Mouse (Mus musculus): ENCODE measurements around the gene Cela2a. TPM values are rescaled to one million over a fixed set of nuclear protein-coding genes. Genes with fewer than 3 reads are reported as not detected.

Cela2a gene
- total and polyA plus RNA-seq, 3 experiments, result 0.30 to 2.6 (median 0.43) TPM

GRCm38 (mm10) chr4:141857422-141857930 is 31.5 kb upstream of the Cela2a start:
- peak; percentile 82 for TF ChIP-seq RAD21 (IDR thresholded peaks at IDR 0.05; ENCODE audit: low read depth, low read length)
- TF ChIP-seq ELF1 (IDR thresholded peaks at IDR 0.05; ENCODE audit: low read depth, low read length), result no peak
- TF ChIP-seq JUND (conservative IDR thresholded peaks at IDR 0.05; ENCODE audit: low read depth, low read length), result no peak
- TF ChIP-seq ZMIZ1 (IDR thresholded peaks at IDR 0.05; ENCODE audit: low read depth, low read length), result no peak
- no peak for TF ChIP-seq E2F4 (IDR thresholded peaks at IDR 0.05; ENCODE audit: insufficient replicate concordance, low read depth, low read length)
- TF ChIP-seq SMC3 (IDR thresholded peaks at IDR 0.05; ENCODE audit: low read depth, low read length), result peak; percentile 81
- no peak for TF ChIP-seq MAX (IDR thresholded peaks at IDR 0.05; ENCODE audit: low read length)
- no peak for TF ChIP-seq POLR2AphosphoS2 (IDR thresholded peaks at IDR 0.05; ENCODE audit: low read depth, low read length)
- TF ChIP-seq MAFK (IDR thresholded peaks at IDR 0.05; ENCODE audit: insufficient replicate concordance, low read length), result no peak
- no peak for TF ChIP-seq TCF12 (IDR thresholded peaks at IDR 0.05; ENCODE audit: low read depth, low read length)
- no peak for TF ChIP-seq IRF4 (IDR thresholded peaks at IDR 0.05; ENCODE audit: low read depth, low read length)
- no peak for TF ChIP-seq KAT2A (IDR thresholded peaks at IDR 0.05; ENCODE audit: insufficient replicate concordance, low read length)
- no peak for TF ChIP-seq POLR2A (IDR thresholded peaks at IDR 0.05; ENCODE audit: low read depth, low read length)
- TF ChIP-seq ZC3H11A (IDR thresholded peaks at IDR 0.05; ENCODE audit: low read depth, low read length), result peak; percentile 4; the same call in 1 of the 2 replicates
- no peak for TF ChIP-seq MYC (IDR thresholded peaks at IDR 0.05; ENCODE audit: low read depth, low read length)
- no peak for TF ChIP-seq NELFE (IDR thresholded peaks at IDR 0.05; ENCODE audit: low read depth, low read length)
- TF ChIP-seq CHD2 (IDR thresholded peaks at IDR 0.05; ENCODE audit: low read length), result no peak
- no peak for TF ChIP-seq TBP (conservative IDR thresholded peaks at IDR 0.05; ENCODE audit: low read depth, low read length)
- TF ChIP-seq NRF1 (IDR thresholded peaks at IDR 0.05; ENCODE audit: low read depth, low read length), result no peak
- no peak for TF ChIP-seq ZKSCAN1 (IDR thresholded peaks at IDR 0.05; ENCODE audit: borderline replicate concordance, low read depth, low read length)
- TF ChIP-seq EP300 (IDR thresholded peaks at IDR 0.05; ENCODE audit: low read length), result no peak
- peak; percentile 85 for TF ChIP-seq CTCF (conservative IDR thresholded peaks at IDR 0.05 in 1 of 2, IDR thresholded peaks at IDR 0.05 in 1 of 2; ENCODE audit: low read depth in 2 of 2, low read length in 2 of 2)
- TF ChIP-seq MXI1 (IDR thresholded peaks at IDR 0.05; ENCODE audit: low read depth, low read length), result no peak
- no peak for TF ChIP-seq ZNF384 (IDR thresholded peaks at IDR 0.05; ENCODE audit: low read depth, low read length)
- TF ChIP-seq USF1 (IDR thresholded peaks at IDR 0.05; ENCODE audit: low read depth, low read length), result no peak
- TF ChIP-seq SIN3A (IDR thresholded peaks at IDR 0.05; ENCODE audit: low read length), result no peak
- peak; percentile 58 for DNase-seq (ENCODE audit: extremely low read depth)
- Histone ChIP-seq H3K9me3 (replicated peaks; ENCODE audit: low read length) (peaks cover 7% of the 10 kb centered on the region), H3K27ac (ENCODE audit: insufficient read depth, low read depth) (no peak overlapping the region), H3K4me2 (ENCODE audit: insufficient read depth, low read depth, poor library complexity, severe bottlenecking) (no peak overlapping the region), H3K27me3 (replicated peaks) (no peaks in the 10 kb centered on the region), H3K4me3 (replicated peaks in 1 of 3; ENCODE audit: low read depth in 2 of 3, low read length in 2 of 3, poor library complexity in 1 of 3) (no peak overlapping the region), H3K79me2 (replicated peaks; ENCODE audit: control insufficient read depth, extremely low read depth, insufficient read depth, poor library complexity, severe bottlenecking) (no peaks in the 10 kb centered on the region), H3K4me1 (ENCODE audit: control insufficient read depth in 1 of 2, insufficient read depth in 2 of 2) (peaks cover 5 to 34% of the 10 kb centered on the region in 2 experiments; a peak in 2 of 4 replicates), H3K36me3 (replicated peaks in 1 of 2; ENCODE audit: control insufficient read depth in 1 of 2, insufficient read depth in 1 of 2, low read length in 1 of 2) (peaks cover 24 to 45% of the 10 kb centered on the region in 2 experiments), H3K9ac (ENCODE audit: insufficient read depth, low read depth) (no peak overlapping the region)
- dilution Hi-C loops (cut with MboI; ENCODE audit: extremely low pct_ligation_motif_present, extremely low pct_unique_long_range_greater_than_20kb, low sequenced_read_pairs) (no loop called here), in situ Hi-C loops (cut with MboI; ENCODE audit: low pct_ligation_motif_present, low pct_unique_long_range_greater_than_20kb, low sequenced_read_pairs) (no loop called here)
